Mouse (Mus musculus) urinary bladder, postnatal 4 days (tissue): Measurements from ENCODE around the gene Ddx51.

Experiments used
- DNase-seq, 2 experiments: peaks; one replicate each; pipeline ENCODE4 v3.0.0; 2021 to 2022; ENCODE audit warnings: low spot score in 2 of 2

The Ddx51 gene

DNA sequence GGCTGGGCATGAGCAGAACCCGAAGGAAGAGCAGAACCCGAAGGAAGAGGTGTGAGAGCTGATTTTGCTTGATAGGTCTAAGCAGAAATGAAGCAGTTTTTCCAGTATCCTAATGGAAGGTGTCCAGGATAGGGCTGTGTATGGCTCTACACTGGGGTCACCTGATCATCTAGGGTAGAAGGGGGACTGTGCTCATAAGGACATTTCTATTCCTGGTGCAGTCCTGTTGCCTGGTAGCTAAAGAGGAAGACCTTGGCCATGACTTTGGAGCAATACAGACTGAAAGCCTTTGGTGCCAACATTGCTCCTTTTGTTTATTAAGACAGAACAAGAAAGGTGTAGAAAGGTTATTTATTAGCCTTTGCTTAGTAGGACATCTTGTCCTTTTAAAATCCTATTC lies 10.8 kb downstream of the Ddx51 start:
- no peak for DNase-seq

DNA sequence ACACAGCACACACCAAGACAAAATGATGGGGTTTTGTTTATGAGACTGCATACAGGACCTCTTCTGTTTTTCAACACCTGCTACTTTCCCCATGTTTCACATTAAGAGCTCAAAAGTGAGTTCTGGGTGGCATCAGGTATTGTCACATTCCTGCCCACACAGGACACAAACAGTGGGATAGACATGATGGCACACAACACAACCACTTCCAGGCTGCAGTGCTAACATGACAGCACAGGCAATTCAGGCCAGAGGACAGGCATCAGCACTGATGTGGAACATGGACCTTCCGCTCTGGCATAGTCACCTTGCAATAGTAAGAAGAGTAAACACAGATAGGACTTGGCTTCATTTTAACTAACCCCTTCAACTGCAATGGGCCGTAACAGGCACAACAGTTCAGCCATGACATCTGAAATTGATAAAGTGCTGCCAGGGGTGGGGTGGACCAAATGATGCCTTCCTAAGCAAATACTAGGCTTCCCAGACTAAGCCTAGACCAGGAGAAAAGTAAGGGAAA lies 11.6 kb downstream of the Ddx51 start:
- DNase-seq: no peak

- no peak for DNase-seq
These were observed 12.4 kb downstream of the Ddx51 start for GRCm38 (mm10) chr5:110665486-110666121.

- no peak for DNase-seq
These were observed 28.8 kb downstream of the Ddx51 start for GRCm38 (mm10) chr5:110682041-110682440.

- DNase-seq: no peak
These were observed 45.4 kb downstream of the Ddx51 start for GRCm38 (mm10) chr5:110698617-110699016.

DNA sequence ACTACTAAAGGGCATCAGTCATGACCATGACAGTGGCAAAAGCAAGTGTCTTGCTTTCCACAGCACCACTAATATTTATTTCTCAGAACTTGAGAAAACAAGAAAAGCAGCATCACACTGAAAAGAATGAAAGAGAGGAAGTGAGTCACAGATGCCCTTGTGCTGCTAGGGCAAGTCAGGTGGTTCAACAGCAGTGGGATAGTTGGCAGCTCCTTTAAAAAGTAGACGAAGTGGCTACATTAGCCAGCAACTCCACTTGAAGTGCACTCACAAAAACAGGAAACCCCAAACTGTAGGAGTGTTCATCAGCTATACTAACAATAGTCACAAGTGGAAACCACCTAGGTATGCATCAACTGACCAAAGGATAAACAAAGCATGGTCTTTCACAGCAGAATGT lies 50.8 kb downstream of the Ddx51 start:
- no peak for DNase-seq

GRCm38 (mm10) chr5:110709256-110709655 lies 56.0 kb downstream of the Ddx51 start:
- no peak for DNase-seq
